Mouse (Mus musculus) stomach, postnatal 0 days (tissue): Measurements from ENCODE around the gene Olfr878.

Experiments used
- CTCF ChIP-seq: IDR thresholded peaks from 2 replicates; pipeline ENCODE4 v1.5.1; 2016; ENCODE audit warnings: antibody characterized with exemption, low read depth, mild to moderate bottlenecking, moderate library complexity
- EP300 ChIP-seq: optimal IDR thresholded peaks from 2 replicates; pipeline ENCODE3; 2016; ENCODE audit warnings: antibody characterized with exemption

GRCm38 (mm10) chr9:37896661-37897060 is 21.0 kb upstream of the Olfr878 start, which contains the start of gene Olfr145:
- TF ChIP-seq CTCF = no peak
- TF ChIP-seq EP300 = no peak
